Mouse (Mus musculus) ES-Bruce4 (cell line): Measurements from ENCODE around the gene Enah. TPM values are rescaled to one million over a fixed set of nuclear protein-coding genes. Genes with fewer than 3 reads are reported as not detected.

ENCODE experiments used
- H3K27ac ChIP-seq: 2 replicates; pipeline ENCODE4 v1.5.1; 2012; ENCODE audit warnings: low read length, inconsistent platforms; ENCODE audit not compliant: insufficient read depth
- H3K27me3 ChIP-seq: 2 replicates; pipeline ENCODE4 v1.6.1; 2012; ENCODE audit warnings: mild to moderate bottlenecking, low read length, inconsistent platforms; ENCODE audit not compliant: control insufficient read depth, poor library complexity, insufficient read depth, severe bottlenecking
- H3K36me3 ChIP-seq: 2 replicates; pipeline ENCODE4 v1.6.1; 2012; ENCODE audit warnings: inconsistent platforms, mild to moderate bottlenecking, low read length, moderate library complexity; ENCODE audit not compliant: control insufficient read depth, poor library complexity, insufficient read depth, severe bottlenecking
- H3K4me1 ChIP-seq: one replicate; pipeline ENCODE4 v1.8.1; 2011; ENCODE audit warnings: low read length; ENCODE audit not compliant: control insufficient read depth, insufficient read depth
- H3K4me3 ChIP-seq: 2 replicates; pipeline ENCODE4 v1.5.1; 2011; ENCODE audit warnings: low read depth, mild to moderate bottlenecking, low read length
- H3K9ac ChIP-seq: 2 replicates; pipeline ENCODE4 v1.6.1; 2012; ENCODE audit warnings: low read depth, mild to moderate bottlenecking, inconsistent platforms; ENCODE audit not compliant: poor library complexity, severe bottlenecking
- H3K9me3 ChIP-seq: replicated peaks from 2 replicates; pipeline ENCODE4 v1.6.1; 2012; ENCODE audit warnings: mild to moderate bottlenecking, low read length, inconsistent platforms; ENCODE audit not compliant: control insufficient read depth, poor library complexity, insufficient read depth, severe bottlenecking
- CTCF ChIP-seq: IDR thresholded peaks from one replicate; pipeline ENCODE4 v1.8.1; 2011; ENCODE audit warnings: low read depth, low read length
- EP300 ChIP-seq: IDR thresholded peaks from 2 replicates; pipeline ENCODE4 v1.6.1; 2011; ENCODE audit warnings: low read depth, low read length; ENCODE audit not compliant: insufficient read depth
- POLR2A ChIP-seq: IDR thresholded peaks from one replicate; pipeline ENCODE4 v1.8.1; 2011; ENCODE audit warnings: low read length; ENCODE audit not compliant: insufficient read depth
- polyA plus RNA-seq: library from polyadenylated mRNA; stranded (reverse); fragments of >200 nt; gene quantifications from 2 replicates; pipeline ENCODE4 v1.2.4, GENCODE M21; 2011; ENCODE audit warnings: low read depth; ENCODE audit not compliant: missing spikeins, insufficient read depth, insufficient read length

Gene Enah
- polyA plus RNA-seq, 1 experiment: 369 TPM

GRCm38 (mm10) chr1:181856329-181856728, 163.5 kb downstream of the Enah start:
- TF ChIP-seq CTCF: no peak
- no peak for TF ChIP-seq POLR2A
- no peak for TF ChIP-seq EP300
- Histone ChIP-seq H3K4me3 (no peak overlapping the region), H3K27me3 (no peaks in the 10 kb centered on the region), H3K9ac (no peak overlapping the region), H3K27ac (no peak overlapping the region), H3K9me3 (peaks cover 4% of the 10 kb centered on the region; the same call in 1 of the 2 replicates), H3K36me3 (no peaks in the 10 kb centered on the region), H3K4me1 (no peaks in the 10 kb centered on the region)

- Histone ChIP-seq H3K9ac (no peak overlapping the region), H3K9me3 (peaks cover 4% of the 10 kb centered on the region; the same call in 1 of the 2 replicates), H3K4me1 (no peaks in the 10 kb centered on the region), H3K4me3 (no peak overlapping the region), H3K27me3 (no peaks in the 10 kb centered on the region), H3K27ac (no peak overlapping the region), H3K36me3 (no peaks in the 10 kb centered on the region)
- TF ChIP-seq CTCF: no peak
- TF ChIP-seq POLR2A: no peak
- TF ChIP-seq EP300: no peak
These were observed 165.0 kb downstream of the Enah start for GRCm38 (mm10) chr1:181854829-181855228.

- H3K9ac ChIP-seq: peak overlapping the region; percentile 37; the same call in 1 of the 2 replicates
- H3K27ac ChIP-seq: peak overlapping the region; percentile 80
- no peaks in the 10 kb centered on the region for H3K36me3 ChIP-seq
- no peaks in the 10 kb centered on the region for H3K27me3 ChIP-seq
- H3K4me1 ChIP-seq: no peaks in the 10 kb centered on the region
- H3K9me3 ChIP-seq: peaks cover 4% of the 10 kb centered on the region; the same call in 1 of the 2 replicates
- peak overlapping the region; percentile 52 for H3K4me3 ChIP-seq
- TF ChIP-seq EP300 (peak; percentile 89), CTCF (no peak), POLR2A (no peak)
These were observed 166.6 kb downstream of the Enah start for GRCm38 (mm10) chr1:181853081-181853736.

GRCm38 (mm10) chr1:181852466-181852865, 167.3 kb downstream of the Enah start:
- no peaks in the 10 kb centered on the region for H3K27me3 ChIP-seq
- no peaks in the 10 kb centered on the region for H3K4me1 ChIP-seq
- 0 out of 2 replicates have a peak overlapping the region, but pooled peaks have one; percentile 5 for H3K4me3 ChIP-seq
- TF ChIP-seq EP300 (no peak), POLR2A (no peak), CTCF (no peak)
- no peaks in the 10 kb centered on the region for H3K36me3 ChIP-seq
- peaks cover 4% of the 10 kb centered on the region; the same call in 1 of the 2 replicates for H3K9me3 ChIP-seq
- 0 out of 2 replicates have a peak overlapping the region, but pooled peaks have one; percentile 4 for H3K27ac ChIP-seq
- H3K9ac ChIP-seq: no peak overlapping the region

GRCm38 (mm10) chr1:181851521-181852310, 168.1 kb downstream of the Enah start:
- Histone ChIP-seq H3K36me3 (no peaks in the 10 kb centered on the region), H3K4me3 (no peak overlapping the region), H3K4me1 (no peaks in the 10 kb centered on the region), H3K27ac (no peak overlapping the region), H3K9me3 (no peaks in the 10 kb centered on the region), H3K27me3 (no peaks in the 10 kb centered on the region), H3K9ac (no peak overlapping the region)
- TF ChIP-seq POLR2A (no peak), EP300 (no peak), CTCF (no peak)
